Comparison of ENCODE assay signal across 11 mouse cellular contexts in genomic region chr5:32422081-32422589, GRCm38 (mm10). TPM values are rescaled to one million over a fixed set of nuclear protein-coding genes. Genes with fewer than 3 reads are reported as not detected.
DNase-seq lines count a peak whose midpoint lies in the region; ATAC-seq and TF ChIP-seq lines count a peak whose summit lies in the region.
"Had no signal": no experiment of that assay in that cellular context is flagged by ENCODE, and none has a peak within 500 bp of the region (broad histone marks: within the 10 kb centered on the region; RNA-seq: fewer than 3 reads in every experiment).

No protein-coding gene starts in this region.

- 0 out of 2 replicates have a peak, but pooled peaks cover 7% of the 10 kb centered on the region for H3K4me1 ChIP-seq in lung, embryonic 14.5 days (ENCODE audit: insufficient read depth)
- peaks cover 4% of the 10 kb centered on the region; the same call in 1 of the 2 replicates for H3K4me1 ChIP-seq in stomach, embryonic 16.5 days (ENCODE audit: control insufficient read depth, insufficient read depth, low read length)
- H3K4me1 ChIP-seq: embryonic facial prominence, embryonic 13.5 days had no signal

- 13% methylated on average over 15 of the region's 15 CpGs for WGBS in lung, embryonic 14.5 days
- 23% methylated on average over 15 of the region's 15 CpGs for WGBS in stomach, embryonic 16.5 days

- H3K9me3 ChIP-seq in lung, embryonic 14.5 days (ENCODE audit: low read depth, low read length): no peaks in the 10 kb centered on the region
- no peaks in the 10 kb centered on the region for H3K9me3 ChIP-seq in stomach, embryonic 16.5 days (replicated peaks; ENCODE audit: control insufficient read depth, low read length)
- H3K9me3 ChIP-seq: embryonic facial prominence, embryonic 13.5 days had no signal

- ATAC-seq in CD4-positive, CD25-positive, alpha-beta regulatory T cell, adult 4 months: no peak
- ATAC-seq in lung, embryonic 14.5 days (ENCODE audit: insufficient read depth): peak; percentile 63
- peak; percentile 60; the same call in 1 of the 2 replicates for ATAC-seq in stomach, embryonic 16.5 days (ENCODE audit: insufficient read depth, low FRiP score)

- H3K9ac ChIP-seq in lung, embryonic 14.5 days: no peak overlapping the region
- no peak overlapping the region for H3K9ac ChIP-seq in stomach, embryonic 16.5 days (ENCODE audit: low read length)
- H3K9ac ChIP-seq: embryonic facial prominence, embryonic 13.5 days had no signal

- H3K4me3 ChIP-seq in lung, embryonic 14.5 days (ENCODE audit: low read depth, low read length): no peak overlapping the region
- H3K4me3 ChIP-seq in stomach, embryonic 16.5 days (replicated peaks; ENCODE audit: low read length): no peak overlapping the region
- H3K4me3 ChIP-seq: embryonic facial prominence, embryonic 13.5 days had no signal

- peak; percentile 21 for DNase-seq in CD4-positive, CD25-positive, alpha-beta regulatory T cell, adult 2 months (ENCODE audit: low read depth, low spot score)
- DNase-seq in lung, embryonic 14.5 days: peak; percentile 55
- no peak for DNase-seq in lung, postnatal 14 days
- DNase-seq in lung, postnatal 25 days (ENCODE audit: low spot score): peak; percentile 26
- no peak for DNase-seq in gastrocnemius, postnatal 36 days
- DNase-seq in kidney, adult 8-10 months: no peak
- DNase-seq: kidney, adult 2 months; right cerebral cortex, postnatal 4 days had no signal

- intact Hi-C loops in gastrocnemius, postnatal 36 days (cut with DNase I): no loop called here

- peak overlapping the region; percentile 27; the same call in 1 of the 2 replicates for H3K4me2 ChIP-seq in lung, embryonic 14.5 days
- no peak overlapping the region; the same call in 1 of the 2 replicates for H3K4me2 ChIP-seq in stomach, embryonic 16.5 days (ENCODE audit: low read depth, low read length)
- H3K4me2 ChIP-seq: embryonic facial prominence, embryonic 13.5 days had no signal

- H3K27ac ChIP-seq in lung, embryonic 14.5 days (ENCODE audit: low read depth): peak overlapping the region; percentile 65; the same call in 1 of the 2 replicates
- H3K27ac ChIP-seq in stomach, embryonic 16.5 days (ENCODE audit: low read length): no peak overlapping the region
- H3K27ac ChIP-seq: embryonic facial prominence, embryonic 13.5 days had no signal

- H3K27me3 ChIP-seq in lung, embryonic 14.5 days (ENCODE audit: insufficient read depth, low read length): no peaks in the 10 kb centered on the region
- H3K27me3 ChIP-seq in stomach, embryonic 16.5 days (ENCODE audit: control insufficient read depth, insufficient read depth, low read length): no peaks in the 10 kb centered on the region
- H3K27me3 ChIP-seq: embryonic facial prominence, embryonic 13.5 days had no signal

- TF ChIP-seq CTCF in lung, embryonic 14.5 days (IDR thresholded peaks at IDR 0.05; ENCODE audit: low read depth): no peak

- no peaks in the 10 kb centered on the region for H3K36me3 ChIP-seq in lung, embryonic 14.5 days (ENCODE audit: insufficient read depth)
- H3K36me3 ChIP-seq in stomach, embryonic 16.5 days (ENCODE audit: control insufficient read depth, insufficient read depth, low read length): no peaks in the 10 kb centered on the region
- H3K36me3 ChIP-seq: embryonic facial prominence, embryonic 13.5 days had no signal

RNA-seq across cellular contexts. Expression of gene Ppp1cb, which starts 36.5 kb away (rescaled TPM):
- polyA plus RNA-seq in CD4-positive, CD25-positive, alpha-beta regulatory T cell, adult 4 months (2017; shearing (Covaris generic)): 100 to 1,000 TPM in 1 of 2 experiments, 10 to 100 TPM in 1; 71.3 to 138 TPM
- polyA plus RNA-seq in lung, embryonic 14.5 days (2014; fragmentation: Nextera tagmentation; extraction: Ambion mirVana): 201 and 215 TPM in 2 replicates
- polyA plus RNA-seq in stomach, embryonic 16.5 days (2015; fragmentation: Nextera tagmentation; extraction: Ambion mirVana): 246 and 251 TPM in 2 replicates
- total RNA-seq in gastrocnemius, postnatal 36 days (2021): 100 to 1,000 TPM; 376 to 428 TPM

Comparison
In these comparisons a context has a peak if more than half of its experiments do, and no peak if none do; other contexts are left out.
1. DNase-seq: peak in CD4-positive, CD25-positive, alpha-beta regulatory T cell, adult 2 months (single experiment), lung, embryonic 14.5 days (single experiment) and lung, postnatal 25 days (single experiment); none in lung, postnatal 14 days (single experiment), gastrocnemius, postnatal 36 days (0 of 2) and kidney, adult 8-10 months (0 of 2).